Mouse (Mus musculus) heart, adult 8-10 months (tissue): Measurements from ENCODE around the gene Wdr60. TPM values are rescaled to one million over a fixed set of nuclear protein-coding genes. Genes with fewer than 3 reads are reported as not detected.
"Not testable (repeated sequence)": the region's sequence is repeated elsewhere in the genome, so short reads cannot be mapped to it uniquely, and the experiment has no call there.

ENCODE experiments used
- DNase-seq: peaks from one replicate; pipeline ENCODE4 v3.0.0; 2022; ENCODE audit warnings: low spot score
- total RNA-seq, 4 experiments: library from RNA; stranded (reverse); gene quantifications; 2 replicates each; pipeline ENCODE4 v1.2.4; 2022

The Wdr60 gene
- 1 to 10 TPM; 1.5 to 2.9 (median 2.3) TPM for total RNA-seq

DNA sequence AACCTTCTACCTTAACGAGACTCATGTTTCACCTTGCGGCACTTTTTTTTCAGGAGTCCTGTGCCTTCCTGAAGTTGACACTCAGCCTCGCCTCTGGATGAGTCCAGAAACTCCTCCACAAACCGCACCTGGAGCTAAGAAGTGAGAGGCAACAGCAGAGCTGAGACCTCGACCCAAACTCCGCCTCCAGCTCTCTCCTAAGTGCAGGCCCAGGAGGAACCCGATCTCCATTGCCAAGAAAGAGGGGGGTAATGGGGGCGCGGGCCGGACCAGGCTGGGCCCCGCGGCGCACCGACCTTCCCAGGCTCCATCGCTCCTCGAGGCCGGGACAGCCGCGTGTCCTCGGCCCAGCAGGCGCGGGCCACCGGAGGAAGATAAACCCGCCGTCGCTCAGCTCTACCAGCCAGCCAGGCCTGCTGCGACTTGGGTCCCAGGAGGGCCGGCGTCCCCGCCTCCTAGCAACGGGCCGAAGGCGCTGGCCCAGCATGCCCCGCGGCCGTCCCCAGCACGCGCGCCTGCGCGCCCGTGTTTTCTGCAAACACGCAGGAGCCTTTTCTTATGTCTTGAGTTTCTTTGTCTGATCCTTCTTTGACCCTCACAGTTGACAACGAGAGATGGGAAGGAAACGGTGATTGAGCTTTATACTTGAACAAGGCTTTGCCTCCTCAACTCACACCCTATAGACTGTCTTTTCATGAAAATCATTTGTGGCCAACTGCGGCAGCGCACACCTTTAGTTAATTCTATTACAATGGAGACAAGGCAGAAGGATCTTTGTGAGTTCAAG, at the start of gene Wdr60:
TSS of gene Wdr60 (minus strand) at position 468 of the 787 bp plus-strand sequence.
- DNase-seq, result peak; percentile 84

DNA sequence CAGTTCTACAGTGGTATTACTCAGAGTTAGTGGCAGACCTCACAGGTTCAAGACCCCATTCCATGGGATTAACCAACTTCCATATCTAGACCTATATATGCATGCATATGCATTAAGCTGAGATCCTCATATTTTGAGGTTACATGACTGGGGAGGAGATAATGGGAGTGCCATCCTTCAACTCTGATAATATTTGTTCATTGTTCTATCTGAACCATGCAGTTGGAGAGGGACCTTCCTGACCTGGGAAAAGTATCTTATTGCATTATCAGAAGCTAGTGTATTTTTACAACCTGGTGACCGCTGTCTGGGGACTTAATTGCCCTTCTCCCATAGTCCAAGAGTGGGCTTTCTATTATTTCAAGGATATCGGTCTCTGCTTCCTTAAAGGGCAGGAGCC, 45.8 kb upstream of the Wdr60 start:
- no peak for DNase-seq

DNA sequence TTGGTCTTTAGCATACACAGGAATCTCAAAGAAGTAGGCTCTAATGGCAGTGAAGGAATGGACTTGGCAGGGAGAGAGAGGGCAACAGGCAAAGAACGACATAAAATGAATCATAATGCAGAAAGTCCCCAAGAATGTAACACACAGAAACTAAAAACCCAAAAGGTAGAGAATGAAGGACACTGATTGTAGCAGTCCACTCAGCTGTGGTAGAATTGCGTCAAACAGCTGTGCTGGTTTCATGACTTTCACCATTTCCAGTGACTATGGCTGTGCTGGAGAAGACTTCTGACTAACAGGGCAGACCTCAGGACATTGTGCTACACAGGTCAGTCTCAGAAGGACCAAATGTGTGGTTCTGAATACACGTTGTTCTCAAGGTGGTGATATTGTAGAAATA, 45.0 kb upstream of the Wdr60 start:
- no peak for DNase-seq

DNA sequence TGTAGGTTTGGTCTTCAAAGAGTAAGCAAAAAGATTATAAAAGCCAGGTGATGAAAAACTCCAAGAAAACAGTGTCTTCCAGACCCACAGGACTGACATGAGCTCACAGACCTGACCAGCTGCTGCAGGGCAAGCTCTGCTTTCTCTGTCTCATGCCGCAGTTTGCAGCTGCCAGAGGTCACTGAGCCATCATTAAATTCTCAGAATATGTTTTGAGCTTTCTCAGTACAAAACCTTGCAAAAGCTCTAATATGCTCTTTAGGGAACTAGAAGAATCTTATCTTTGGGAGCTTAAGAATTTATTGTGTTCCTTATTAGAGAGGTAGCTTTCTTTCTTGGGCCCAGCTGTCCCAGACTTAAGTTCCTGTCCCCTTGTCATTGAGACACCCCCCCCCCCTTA, 43.2 kb upstream of the Wdr60 start:
- no peak for DNase-seq

DNA sequence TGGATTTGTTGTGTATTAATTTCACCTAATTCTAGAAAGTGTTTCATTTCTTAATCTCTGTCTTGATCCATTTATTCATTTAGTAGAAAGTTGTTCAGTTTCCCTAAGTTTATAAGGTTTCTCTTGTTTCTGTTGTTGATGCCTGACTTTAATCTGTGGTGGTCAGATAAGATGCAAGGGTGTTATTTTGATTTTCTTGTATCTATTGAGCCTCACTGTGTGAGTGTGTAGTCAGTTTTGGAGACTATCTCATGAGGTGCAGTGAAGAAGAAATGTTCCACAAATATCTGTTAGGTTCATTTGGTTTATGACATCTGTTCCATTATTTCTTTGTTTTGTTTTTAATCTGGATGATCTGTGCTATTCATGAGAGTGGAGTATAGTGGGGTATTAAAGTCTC, 39.4 kb upstream of the Wdr60 start:
- DNase-seq, result no peak

DNA sequence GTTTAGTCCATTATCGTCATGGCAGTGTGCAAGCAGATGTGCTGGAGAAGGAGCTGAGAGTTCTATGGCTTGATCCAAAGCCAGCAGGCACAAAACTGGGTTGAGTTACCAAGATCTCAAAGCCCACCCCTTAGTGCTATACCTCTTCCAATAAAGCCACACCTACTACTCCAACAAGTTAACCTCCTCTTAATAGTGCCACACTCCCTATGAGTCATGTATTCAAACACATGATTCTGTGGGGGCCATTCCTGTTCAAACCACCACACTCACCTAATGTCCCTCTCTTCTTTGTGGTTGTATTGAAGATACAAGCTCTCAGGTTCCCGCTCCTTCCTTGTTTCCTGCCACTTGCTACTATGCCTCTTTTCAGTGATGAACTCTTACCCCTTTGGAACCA, 37.1 kb upstream of the Wdr60 start:
- no peak for DNase-seq

DNA sequence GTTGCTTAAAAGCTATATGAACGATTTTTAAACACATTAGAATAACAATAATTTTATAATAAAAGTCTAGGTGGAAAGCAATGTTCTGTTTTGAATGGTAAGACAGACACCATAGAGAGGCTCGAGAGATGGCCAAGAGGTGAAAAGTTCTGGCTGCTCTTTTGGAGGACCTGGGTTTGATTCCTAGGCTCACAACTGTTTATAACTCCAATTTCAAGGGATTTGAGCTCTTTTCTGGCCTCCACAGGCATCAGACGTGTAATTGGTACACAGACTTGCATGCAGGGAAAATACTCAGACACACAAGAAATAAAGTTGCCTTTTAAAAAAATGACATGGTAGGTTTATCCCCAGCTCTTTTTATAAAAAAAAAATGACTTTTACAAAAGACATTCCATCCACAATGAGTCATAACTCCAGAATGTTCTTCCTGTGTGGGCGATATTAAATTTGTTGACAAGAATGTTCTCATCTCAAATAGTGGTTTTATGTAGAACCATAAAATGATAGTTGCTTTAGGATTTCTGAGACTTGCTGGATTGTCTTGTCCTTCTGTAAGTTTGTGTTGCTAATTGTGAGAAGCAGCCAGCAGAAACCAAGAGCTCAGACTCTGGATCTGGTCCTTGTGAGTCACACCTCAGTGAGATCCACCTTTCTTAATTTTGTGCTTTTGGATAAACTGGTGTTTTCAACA, 30.9 kb upstream of the Wdr60 start:
- peak; percentile 44 for DNase-seq

DNA sequence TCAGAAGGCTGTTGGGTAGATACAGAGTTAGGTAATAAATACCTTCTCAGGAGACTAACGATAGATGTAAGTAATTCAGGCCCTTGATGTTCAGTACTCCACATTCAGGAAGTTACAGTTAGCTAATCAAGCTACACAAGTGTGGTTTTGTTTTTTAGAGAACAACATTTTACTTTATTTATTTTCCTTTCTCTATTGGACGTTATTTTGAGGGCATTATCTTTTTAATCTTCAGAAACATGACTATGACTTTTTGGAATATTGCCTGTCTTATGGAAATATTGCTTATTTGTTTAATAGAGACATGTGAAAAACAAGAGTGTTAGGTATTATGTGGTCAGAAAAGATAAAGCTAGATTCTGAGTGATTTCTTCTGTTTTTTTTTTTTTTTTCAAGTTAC, 30.4 kb upstream of the Wdr60 start:
- DNase-seq, result no peak

DNA sequence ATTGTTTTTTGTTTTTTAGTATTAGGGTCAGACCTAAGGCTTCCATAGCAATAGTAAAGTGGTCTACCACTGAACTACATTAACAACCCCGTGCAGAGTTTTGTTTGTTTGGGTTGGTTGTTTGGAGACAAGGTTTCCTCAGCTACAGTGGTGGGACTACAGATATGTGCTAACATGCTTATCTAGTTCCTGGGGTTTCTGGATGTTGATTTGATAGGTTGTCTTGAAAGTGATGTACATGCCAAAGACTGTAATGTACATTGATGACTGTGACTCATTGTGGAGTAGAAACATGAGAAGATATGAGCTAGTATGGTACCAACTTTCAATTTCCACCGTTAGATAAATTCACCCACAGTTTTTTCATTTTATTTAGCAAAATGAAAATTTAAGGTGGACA, 20.7 kb upstream of the Wdr60 start:
- DNase-seq, result no peak

DNA sequence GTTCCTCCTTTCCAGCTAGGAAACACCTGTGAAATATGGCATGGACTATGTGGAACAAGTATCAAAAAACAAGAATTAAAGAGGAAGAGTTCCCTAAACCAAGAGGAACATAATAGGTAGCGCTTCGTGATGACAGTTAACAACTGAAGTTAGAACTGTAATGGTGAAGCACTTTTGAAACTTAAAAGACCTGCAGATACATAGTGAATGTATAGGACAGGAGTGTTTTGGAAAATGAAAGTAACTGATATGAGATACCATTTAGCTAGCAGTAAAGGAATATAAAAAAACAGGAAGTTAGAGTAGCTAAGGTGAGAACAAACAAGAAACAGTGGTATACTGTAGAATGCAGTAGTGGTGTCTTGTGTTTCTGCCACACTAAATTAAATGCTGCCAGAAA, 20.0 kb upstream of the Wdr60 start:
- DNase-seq, result no peak

DNA sequence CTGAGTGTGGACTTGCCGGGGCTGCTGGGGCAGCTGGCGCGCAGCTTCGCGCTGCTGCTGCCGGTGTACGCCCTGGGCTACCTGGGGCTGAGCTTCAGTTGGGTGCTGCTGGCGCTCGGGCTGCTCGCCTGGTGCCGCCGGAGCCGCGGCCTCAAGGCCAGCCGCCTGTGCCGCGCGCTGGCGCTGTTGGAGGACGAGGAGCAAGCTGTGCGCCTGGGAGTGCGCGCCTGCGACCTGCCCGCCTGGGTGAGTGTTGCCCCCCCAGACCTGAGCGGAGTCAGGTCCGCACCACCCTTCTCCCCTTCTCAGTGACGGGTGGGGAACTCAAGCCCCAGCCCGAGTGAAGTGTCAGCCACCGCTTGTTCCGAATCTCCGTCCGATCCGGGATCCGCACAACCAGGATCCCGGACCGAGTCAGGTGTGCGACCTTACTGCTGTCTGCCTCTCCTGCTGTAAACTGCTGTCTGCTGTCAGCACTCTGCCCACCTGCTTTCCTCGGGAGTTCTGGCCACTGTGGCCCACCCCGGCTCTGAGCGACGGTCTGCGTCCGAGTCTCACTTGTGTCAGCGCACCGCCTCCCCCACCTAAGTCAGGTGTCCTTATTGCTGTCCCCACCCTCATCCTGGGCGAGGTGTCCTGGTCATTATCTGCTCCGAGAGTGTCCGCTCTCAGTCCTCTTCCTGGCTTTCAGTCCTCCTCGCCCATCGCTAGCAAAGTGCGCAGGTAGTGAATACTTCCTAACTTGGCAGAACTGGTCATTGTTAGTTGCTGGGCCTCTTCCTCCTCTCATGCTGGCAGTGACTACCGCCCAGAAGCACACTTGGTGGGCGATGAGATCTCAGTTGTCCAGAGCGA, 18.8 kb upstream of the Wdr60 start:
- no peak for DNase-seq

DNA sequence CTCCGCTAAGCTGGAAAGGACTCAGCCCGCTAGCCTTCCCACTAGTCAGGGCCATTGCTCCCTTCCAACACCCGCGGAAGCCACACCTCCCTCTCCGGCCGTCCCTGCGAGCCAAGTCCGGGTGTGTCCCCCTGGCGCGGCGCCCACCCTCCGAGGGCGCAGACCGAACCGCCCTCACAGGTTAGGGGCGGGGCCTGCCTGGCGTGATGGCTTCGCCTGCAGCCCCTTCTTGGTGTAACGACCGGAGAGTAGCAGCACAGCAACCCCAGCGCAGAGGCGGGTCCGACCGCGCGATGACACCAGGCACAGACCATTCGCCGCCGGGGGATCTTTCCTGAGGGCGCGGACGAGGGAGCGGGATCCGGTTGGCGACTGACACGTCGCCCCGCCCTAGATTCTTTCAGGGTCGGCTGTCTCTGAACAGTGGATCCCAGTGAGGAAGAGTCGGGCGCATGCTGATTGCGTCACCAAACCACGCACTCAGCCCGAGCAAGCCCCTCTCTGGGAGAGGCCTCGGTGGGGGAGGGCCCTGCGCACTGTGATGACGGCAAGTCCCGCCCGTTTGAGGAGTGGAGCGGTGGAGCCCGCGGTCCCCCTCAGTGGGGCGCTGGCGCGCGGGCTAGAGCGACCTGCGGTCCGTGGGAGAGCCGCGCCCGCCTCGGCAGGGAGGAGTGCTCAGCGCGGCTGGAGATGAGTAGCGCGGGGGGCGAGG, 18.0 kb upstream of the Wdr60 start, which contains the start of gene Esyt2:
TSS of gene Esyt2 (plus strand) at position 544 of the 712 bp plus-strand sequence.
- DNase-seq, result peak; percentile 100

DNA sequence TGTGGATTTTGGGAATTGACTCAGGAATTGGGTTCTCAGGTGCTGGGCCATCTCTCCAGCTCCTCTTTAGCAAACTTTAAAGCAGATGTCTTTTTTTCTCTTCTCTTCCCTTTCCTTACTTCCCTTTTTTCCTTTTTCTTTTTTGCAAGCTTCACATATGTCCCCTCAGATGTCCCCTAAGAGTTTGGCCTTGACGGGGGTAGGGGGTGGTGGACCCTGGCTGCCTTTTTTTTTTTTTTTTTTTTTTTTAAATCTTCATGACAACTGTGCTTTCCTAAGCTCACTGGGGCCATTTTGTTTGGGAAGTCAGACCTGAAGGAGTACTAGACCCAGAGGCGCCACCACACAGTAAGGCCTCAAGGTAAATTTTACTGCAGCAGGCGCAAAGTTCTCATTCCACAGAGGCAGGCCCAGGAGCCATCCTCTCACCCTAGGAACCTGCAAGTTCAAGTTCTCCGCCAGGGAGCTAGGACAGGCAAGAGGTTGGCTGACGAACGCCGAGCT, 17.4 kb upstream of the Wdr60 start:
- DNase-seq, result no peak

DNA sequence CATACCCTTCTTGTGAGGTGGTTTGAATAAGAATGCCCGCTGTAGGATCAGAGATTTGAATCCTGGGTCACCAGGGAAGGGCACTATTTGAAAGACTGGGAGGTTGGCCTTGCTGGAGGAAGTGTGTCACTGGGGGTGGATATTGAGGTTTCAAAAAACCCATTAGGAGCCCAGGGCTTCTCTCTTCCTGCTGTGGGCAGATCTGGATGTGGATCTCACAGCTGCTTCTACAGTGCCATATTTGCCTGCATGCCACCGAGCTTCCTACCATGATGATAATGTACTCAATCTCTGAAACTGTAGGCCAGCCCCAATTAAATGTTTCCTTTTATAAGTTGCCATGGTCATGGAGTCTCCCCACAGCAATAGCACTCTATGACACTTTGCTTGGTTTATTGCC, 16.4 kb upstream of the Wdr60 start:
- no peak for DNase-seq

DNA sequence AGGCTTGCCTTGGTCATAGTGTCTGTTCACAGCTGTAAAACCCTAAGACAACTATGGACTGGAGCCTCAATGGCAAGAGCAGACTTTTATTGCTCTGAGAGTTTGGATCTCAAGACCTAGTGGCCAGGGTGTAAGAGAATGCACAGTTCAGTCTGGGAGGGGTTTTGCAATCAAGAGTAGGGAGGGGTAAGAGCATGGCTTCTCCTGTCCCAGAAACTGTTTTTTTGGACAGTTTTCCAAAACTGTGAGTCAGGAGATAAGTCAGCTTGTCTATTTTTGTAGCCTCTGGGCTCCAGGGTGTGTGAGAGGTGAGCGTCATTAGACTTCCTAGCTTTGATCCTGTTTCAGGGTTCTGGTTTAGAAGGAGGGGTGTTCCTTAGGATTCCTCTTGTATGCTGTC, 15.7 kb upstream of the Wdr60 start:
- DNase-seq, result no peak

DNA sequence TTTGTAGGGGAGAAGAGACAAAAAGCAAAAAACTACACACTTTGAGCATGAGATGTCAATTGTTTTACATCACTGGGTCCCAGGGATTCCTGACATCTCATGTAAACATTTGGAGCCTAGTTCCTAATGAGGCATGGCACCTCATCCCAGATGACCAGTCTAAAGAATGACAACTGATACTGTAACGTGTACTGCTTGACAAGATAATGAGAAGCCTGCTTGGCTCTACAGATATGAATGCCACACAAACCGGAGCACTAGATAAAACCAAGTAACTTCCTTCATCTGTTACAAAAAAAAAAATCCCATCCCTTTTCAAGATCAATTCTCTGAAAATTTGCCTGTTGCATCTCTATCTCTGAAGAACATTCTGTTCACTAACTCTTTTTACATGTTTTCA, 14.1 kb upstream of the Wdr60 start:
- DNase-seq, result no peak

DNA sequence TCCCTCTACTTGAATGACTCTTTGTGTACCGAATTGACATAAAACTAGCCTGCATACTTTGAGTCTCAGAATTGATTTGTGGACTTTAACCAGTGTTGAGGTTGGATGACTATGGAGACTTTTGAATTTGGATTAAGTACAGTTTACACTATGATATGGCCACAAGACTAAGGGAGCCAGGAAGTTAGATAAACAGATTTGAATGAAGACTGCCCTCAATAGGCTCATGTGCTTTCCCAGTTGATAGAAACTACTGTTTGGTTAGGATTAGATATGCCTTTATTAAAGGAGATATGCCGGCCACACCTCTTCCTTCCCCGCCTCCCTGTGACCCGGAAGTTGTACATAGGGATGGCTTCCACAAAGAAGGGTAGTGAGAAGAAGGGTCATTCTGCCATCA, 12.8 kb upstream of the Wdr60 start:
- DNase-seq, result no peak

DNA sequence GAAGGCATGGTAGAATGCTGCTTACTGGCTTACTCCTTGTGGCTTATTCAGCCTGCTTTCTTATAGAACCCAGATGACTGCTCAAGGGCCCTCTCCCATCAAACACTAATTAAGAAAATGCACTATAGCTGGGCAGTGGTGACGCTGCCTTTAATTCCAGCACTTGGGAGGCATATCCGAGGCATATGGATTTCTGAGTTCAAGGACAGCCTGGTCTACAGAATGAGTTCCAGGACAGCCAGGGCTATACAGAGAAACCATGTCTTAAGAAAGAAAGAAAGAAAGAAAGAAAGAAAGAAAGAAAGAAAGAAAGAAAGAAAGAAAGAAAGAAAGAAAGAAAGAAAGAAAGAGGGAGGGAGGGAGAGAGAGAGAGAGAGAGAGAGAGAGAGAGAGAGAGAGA, 12.3 kb upstream of the Wdr60 start, which contains the start of gene Gm11027:
TSS of gene Gm11027 (plus strand) at position 301 of the 400 bp plus-strand sequence.
- DNase-seq, result not testable (repeated sequence)

DNA sequence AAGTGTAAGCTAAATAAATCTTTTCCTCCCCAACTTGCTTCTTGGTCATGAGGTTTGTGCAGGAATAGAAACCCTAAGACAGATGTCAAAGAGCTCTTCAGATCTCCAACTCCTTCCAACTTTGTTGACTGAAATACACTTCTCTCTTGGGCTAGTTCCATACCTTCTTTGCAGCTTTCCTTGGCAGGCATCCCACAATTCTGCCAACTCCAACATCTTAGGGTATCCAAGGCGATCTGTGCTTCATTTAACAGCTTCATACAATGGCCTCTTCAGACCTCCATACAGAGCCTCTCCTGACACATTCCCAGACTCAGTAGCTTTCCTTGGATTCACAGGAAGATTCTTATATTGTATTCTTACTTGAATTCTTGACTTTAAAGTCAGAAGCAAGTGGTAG, 10.9 kb upstream of the Wdr60 start:
- DNase-seq, result no peak

DNA sequence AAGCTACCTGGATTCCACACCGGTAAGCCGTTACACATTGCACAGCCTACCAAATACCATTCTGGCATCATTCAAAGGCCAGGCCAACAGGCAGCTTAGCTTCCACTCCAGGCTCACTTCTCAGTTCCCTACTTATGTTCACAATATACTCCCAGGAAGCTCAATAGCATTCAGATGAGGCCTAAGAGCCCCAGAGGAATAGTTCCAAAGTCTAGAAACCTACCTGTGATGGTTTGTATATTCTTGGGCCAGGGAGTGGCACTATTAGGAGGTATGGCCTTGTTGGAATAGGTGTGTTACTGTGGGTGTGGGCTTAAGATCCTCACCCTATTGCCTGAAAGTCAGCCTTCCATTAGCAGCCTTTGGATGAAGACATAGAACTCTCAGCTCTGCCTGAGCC, 8.2 kb upstream of the Wdr60 start:
- no peak for DNase-seq

DNA sequence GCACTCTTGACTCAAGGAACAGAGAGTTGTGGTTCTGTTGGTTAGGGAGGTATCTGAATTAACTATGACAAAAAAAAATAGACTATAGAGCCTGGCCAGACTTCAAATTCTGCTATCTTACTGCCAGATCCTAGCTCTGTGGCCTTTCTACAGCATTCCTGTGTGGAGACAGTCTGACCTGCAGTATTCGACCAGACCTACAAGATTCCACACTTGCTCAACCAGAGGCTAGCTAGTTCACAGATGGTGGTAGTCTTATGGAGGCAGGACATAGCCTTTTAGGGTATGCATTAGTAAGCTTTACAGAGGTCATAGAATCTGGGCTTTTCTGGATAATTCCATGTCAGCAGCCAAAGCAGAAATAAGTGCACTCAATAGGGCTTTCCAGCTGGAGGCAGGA, 7.7 kb upstream of the Wdr60 start:
- no peak for DNase-seq
